Mouse (Mus musculus) MEL (cell line): ENCODE measurements around the gene Trpv4. TPM values are rescaled to one million over a fixed set of nuclear protein-coding genes. Genes with fewer than 3 reads are reported as not detected.

Source experiments
- DNase-seq: peaks from one replicate; pipeline ENCODE4 v3.0.0; 2011; ENCODE audit warnings: low read depth, low spot score
- H3K27ac ChIP-seq: 2 replicates; pipeline ENCODE4 v1.5.1; 2012; ENCODE audit warnings: low read depth, mild to moderate bottlenecking, control low read depth, low read length, moderate library complexity; ENCODE audit not compliant: control insufficient read depth
- H3K27me3 ChIP-seq, 2 experiments: fragments of 150-350 bp in 1 of 2; sonication (generic) in 1 of 2; 2 replicates each; pipeline ENCODE4 v1.6.1; 2012; ENCODE audit warnings: low read length in 2 of 2, mild to moderate bottlenecking in 2 of 2, improper control_type of control experiment in 1 of 2, moderate library complexity in 1 of 2; ENCODE audit not compliant: insufficient read depth in 2 of 2, control insufficient read depth in 1 of 2
- H3K36me3 ChIP-seq, 2 experiments: 2 replicates each; pipeline ENCODE4 v1.6.1; 2012 to 2014; ENCODE audit warnings: low read length in 2 of 2, improper control_type of control experiment in 1 of 2, inconsistent platforms in 1 of 2, mild to moderate bottlenecking in 1 of 2; ENCODE audit not compliant: insufficient read depth in 2 of 2, control insufficient read depth in 1 of 2
- H3K4me1 ChIP-seq, 2 experiments: fragments of 150-350 bp in 1 of 2; sonication (generic) in 1 of 2; 2 replicates each; pipeline ENCODE4 v1.6.1; 2012; ENCODE audit warnings: low read length in 2 of 2, improper control_type of control experiment in 1 of 2, mild to moderate bottlenecking in 1 of 2; ENCODE audit not compliant: insufficient read depth in 2 of 2, control insufficient read depth in 1 of 2
- H3K4me3 ChIP-seq, 2 experiments: fragments of 150-350 bp in 1 of 2; sonication (generic) in 1 of 2; 2 replicates each; pipeline ENCODE4 v1.5.1; 2012; ENCODE audit warnings: low read depth in 2 of 2, low read length in 2 of 2, mild to moderate bottlenecking in 2 of 2, moderate library complexity in 2 of 2, control low read depth in 1 of 2, improper control_type of control experiment in 1 of 2; ENCODE audit not compliant: control insufficient read depth in 1 of 2, insufficient read depth in 1 of 2
- H3K79me2 ChIP-seq: 2 replicates; pipeline ENCODE4 v1.6.1; 2012; ENCODE audit warnings: mild to moderate bottlenecking, low read length, moderate library complexity; ENCODE audit not compliant: control insufficient read depth, poor library complexity, insufficient read depth
- H3K9ac ChIP-seq: 2 replicates; pipeline ENCODE4 v1.6.1; 2012; ENCODE audit warnings: low read depth, mild to moderate bottlenecking, control low read depth, low read length, moderate library complexity; ENCODE audit not compliant: control insufficient read depth, poor library complexity, severe bottlenecking
- H3K9me3 ChIP-seq: fragments of 150-350 bp; sonication (generic); replicated peaks from 2 replicates; pipeline ENCODE4 v1.6.1; 2012; ENCODE audit warnings: mild to moderate bottlenecking, low read length, improper control_type of control experiment, moderate library complexity; ENCODE audit not compliant: insufficient read depth
- BHLHE40 ChIP-seq: IDR thresholded peaks from 2 replicates; pipeline ENCODE4 v1.6.1; 2012; ENCODE audit warnings: low read depth, mild to moderate bottlenecking, inconsistent platforms, low read length, improper control_type of control experiment, borderline replicate concordance
- CHD1 ChIP-seq: IDR thresholded peaks from 2 replicates; pipeline ENCODE4 v1.6.1; 2012; ENCODE audit warnings: low read depth, mild to moderate bottlenecking, inconsistent platforms, low read length, improper control_type of control experiment
- CTCF ChIP-seq, 3 experiments: IDR thresholded peaks in 2 of 3; conservative IDR thresholded peaks in 1 of 3; 2 replicates each; pipeline ENCODE4 v1.5.1; 2011 to 2012; ENCODE audit warnings: low read length in 3 of 3, low read depth in 2 of 3, mild to moderate bottlenecking in 2 of 3, improper control_type of control experiment in 1 of 3, inconsistent platforms in 1 of 3, mixed read lengths in 1 of 3, moderate library complexity in 1 of 3; ENCODE audit not compliant: control insufficient read depth in 1 of 3, insufficient read depth in 1 of 3, poor library complexity in 1 of 3, severe bottlenecking in 1 of 3
- EP300 ChIP-seq, 2 experiments: IDR thresholded peaks; 2 replicates each; pipeline ENCODE4 v1.6.1; 2011; ENCODE audit warnings: improper control_type of control experiment in 2 of 2, low read length in 2 of 2, low read depth in 1 of 2, mild to moderate bottlenecking in 1 of 2
- JUND ChIP-seq: IDR thresholded peaks from 2 replicates; pipeline ENCODE4 v1.6.1; 2011; ENCODE audit warnings: low read depth, mild to moderate bottlenecking, improper control_type of control experiment, low read length
- KAT2A ChIP-seq: conservative IDR thresholded peaks from 2 replicates; pipeline ENCODE4 v1.6.1; 2012; ENCODE audit warnings: low read depth, low read length, improper control_type of control experiment, inconsistent platforms
- MAX ChIP-seq: IDR thresholded peaks from 2 replicates; pipeline ENCODE4 v1.6.1; 2011; ENCODE audit warnings: low read length, improper control_type of control experiment
- MEF2A ChIP-seq: IDR thresholded peaks from 2 replicates; pipeline ENCODE4 v1.6.1; 2014; ENCODE audit warnings: low read depth, mild to moderate bottlenecking, inconsistent platforms, low read length, improper control_type of control experiment; ENCODE audit not compliant: poor library complexity, insufficient replicate concordance, severe bottlenecking; ENCODE audit errors: extremely low read depth
- MYB ChIP-seq: IDR thresholded peaks from 2 replicates; pipeline ENCODE4 v1.6.1; 2011; ENCODE audit warnings: mild to moderate bottlenecking, low read depth, low read length, improper control_type of control experiment
- MYC ChIP-seq: IDR thresholded peaks from 2 replicates; pipeline ENCODE4 v1.6.1; 2011; ENCODE audit warnings: low read depth, mild to moderate bottlenecking, low read length, improper control_type of control experiment, moderate library complexity
- NELFE ChIP-seq: IDR thresholded peaks from 2 replicates; pipeline ENCODE4 v1.6.1; 2011; ENCODE audit warnings: low read depth, low read length, improper control_type of control experiment
- NRF1 ChIP-seq: IDR thresholded peaks from 2 replicates; pipeline ENCODE4 v1.6.1; 2014; ENCODE audit warnings: low read depth, mild to moderate bottlenecking, inconsistent platforms, low read length, improper control_type of control experiment, moderate library complexity; ENCODE audit not compliant: poor library complexity, insufficient read depth, severe bottlenecking
- POLR2A ChIP-seq, 2 experiments: IDR thresholded peaks; 2 replicates each; pipeline ENCODE4 v1.6.1; 2011 to 2012; ENCODE audit warnings: low read length in 2 of 2, mild to moderate bottlenecking in 2 of 2, control low read depth in 1 of 2, improper control_type of control experiment in 1 of 2, low read depth in 1 of 2, moderate library complexity in 1 of 2; ENCODE audit not compliant: control insufficient read depth in 1 of 2, insufficient read depth in 1 of 2, poor library complexity in 1 of 2
- POLR2AphosphoS2 ChIP-seq: IDR thresholded peaks from 2 replicates; pipeline ENCODE4 v1.6.1; 2011; ENCODE audit warnings: low read length, improper control_type of control experiment
- RAD21 ChIP-seq: IDR thresholded peaks from 2 replicates; pipeline ENCODE4 v1.6.1; 2011; ENCODE audit warnings: mild to moderate bottlenecking, low read depth, low read length, improper control_type of control experiment
- SIN3A ChIP-seq: IDR thresholded peaks from 2 replicates; pipeline ENCODE4 v1.6.1; 2012; ENCODE audit warnings: low read length, improper control_type of control experiment, inconsistent platforms
- SMC3 ChIP-seq: IDR thresholded peaks from 2 replicates; pipeline ENCODE4 v1.6.1; 2011; ENCODE audit warnings: low read depth, low read length, improper control_type of control experiment
- TAL1 ChIP-seq: IDR thresholded peaks from 2 replicates; pipeline ENCODE4 v1.6.1; 2012; ENCODE audit warnings: mild to moderate bottlenecking, inconsistent platforms, low read length, moderate library complexity, mixed read lengths
- TCF12 ChIP-seq: IDR thresholded peaks from 2 replicates; pipeline ENCODE4 v1.6.1; 2014; ENCODE audit warnings: low read depth, mild to moderate bottlenecking, inconsistent platforms, low read length, improper control_type of control experiment, moderate library complexity
- UBTF ChIP-seq: IDR thresholded peaks from 2 replicates; pipeline ENCODE4 v1.6.1; 2012; ENCODE audit warnings: low read depth, mild to moderate bottlenecking, inconsistent platforms, low read length, improper control_type of control experiment, moderate library complexity, borderline replicate concordance; ENCODE audit not compliant: insufficient read depth
- USF1 ChIP-seq: IDR thresholded peaks from 2 replicates; pipeline ENCODE4 v1.6.1; 2014; ENCODE audit warnings: low read depth, mild to moderate bottlenecking, inconsistent platforms, low read length, improper control_type of control experiment, moderate library complexity
- ZMIZ1 ChIP-seq: IDR thresholded peaks from 2 replicates; pipeline ENCODE4 v1.6.1; 2012; ENCODE audit warnings: low read depth, mild to moderate bottlenecking, inconsistent platforms, low read length, improper control_type of control experiment, moderate library complexity
- polyA plus RNA-seq, 2 experiments: library from polyadenylated mRNA; stranded (reverse) in 1 of 2; unstranded in 1 of 2; fragments of >175 nt in 1 of 2; fragments of >200 nt in 1 of 2; gene quantifications; 2 replicates each; pipeline versions ENCODE4 v1.2.1 to v1.2.4; 2012; ENCODE audit warnings: low replicate concordance in 2 of 2, low read depth in 1 of 2; ENCODE audit not compliant: insufficient read length in 2 of 2, insufficient read depth in 1 of 2, missing spikeins in 1 of 2
- total RNA-seq: library from RNA; depleted of rRNA; stranded (reverse); fragments of 300-350 nt; gene quantifications from 2 replicates; pipeline ENCODE4 v1.2.3, GENCODE M21; 2012

Trpv4 gene
- total and polyA plus RNA-seq, 3 experiments: 0.29 TPM; not detected in 2

DNA sequence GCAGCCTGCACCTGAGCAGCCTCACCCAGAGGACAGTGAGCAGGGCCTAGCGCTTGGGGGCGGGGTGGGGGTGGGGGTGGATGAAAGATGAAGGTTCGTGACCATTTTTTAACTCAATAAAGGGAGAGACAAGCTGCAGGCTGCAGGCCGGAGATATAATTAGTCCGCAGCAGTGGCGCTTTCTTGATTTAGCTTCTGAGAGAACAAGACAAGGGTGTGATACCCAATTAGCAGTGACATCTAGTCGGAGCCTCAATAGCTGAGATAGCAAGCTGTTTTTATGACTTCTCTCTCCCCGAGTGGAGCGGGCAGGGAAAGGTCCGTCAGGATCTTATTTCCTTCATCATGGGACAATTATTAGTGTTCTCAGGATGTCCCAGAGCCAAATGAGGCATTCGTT, 83.2 kb downstream of the Trpv4 start:
- H3K4me3 ChIP-seq: no peak overlapping the region
- H3K4me1 ChIP-seq: no peaks in the 10 kb centered on the region
- no peak for DNase-seq
- no peaks in the 10 kb centered on the region for H3K27me3 ChIP-seq
- H3K9me3 ChIP-seq: no peaks in the 10 kb centered on the region
- TF ChIP-seq MYB (no peak), RAD21 (no peak), JUND (no peak), NELFE (no peak), TAL1 (no peak)
- TF ChIP-seq, all 39 proteins: peak for 0
- Histone ChIP-seq H3K79me2 (no peaks in the 10 kb centered on the region), H3K36me3 (no peaks in the 10 kb centered on the region), H3K27ac (no peak overlapping the region), H3K9ac (no peak overlapping the region)

DNA sequence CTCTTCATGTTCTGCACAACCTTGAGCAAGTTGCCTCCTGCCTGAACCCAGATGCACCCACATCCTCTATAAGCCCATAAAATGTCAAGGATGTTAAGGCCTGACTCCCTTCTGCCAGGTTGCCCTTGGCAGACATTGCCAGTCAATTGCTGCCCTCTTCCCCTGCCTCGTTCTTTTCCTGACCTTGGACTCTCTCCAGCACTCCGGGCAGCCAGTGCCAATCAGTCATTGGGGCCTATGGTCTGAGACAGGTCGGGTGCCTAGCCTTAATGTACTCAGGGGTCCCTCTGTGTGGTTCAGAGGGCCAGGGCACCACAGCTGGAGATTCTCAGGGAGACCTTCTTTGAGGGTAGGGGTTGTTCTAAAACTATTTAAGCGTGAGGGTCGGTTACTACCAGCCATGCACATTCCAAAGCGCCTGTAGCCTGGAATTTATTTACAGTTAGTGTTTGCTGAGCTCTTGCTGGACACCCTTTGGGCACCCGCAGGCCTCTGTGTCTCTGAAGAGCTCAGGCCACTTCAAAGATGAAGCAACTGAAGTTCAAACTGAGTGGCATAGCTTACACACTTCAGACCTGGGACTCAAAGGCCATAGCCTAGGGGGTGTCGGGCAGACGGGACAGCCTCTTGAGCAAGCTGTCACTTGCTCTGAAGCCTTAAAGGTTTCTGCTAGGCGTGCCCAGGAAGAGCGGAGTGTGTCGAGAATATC, 84.1 kb downstream of the Trpv4 start:
- Histone ChIP-seq H3K27me3 (no peaks in the 10 kb centered on the region), H3K27ac (no peak overlapping the region), H3K79me2 (no peaks in the 10 kb centered on the region), H3K4me3 (no peak overlapping the region), H3K4me1 (no peaks in the 10 kb centered on the region), H3K9ac (no peak overlapping the region), H3K9me3 (no peaks in the 10 kb centered on the region), H3K36me3 (no peaks in the 10 kb centered on the region)
- TF ChIP-seq SMC3: no peak
- no peak for TF ChIP-seq CTCF (IDR thresholded peaks at IDR 0.05 in 2 of 3, conservative IDR thresholded peaks at IDR 0.05 in 1 of 3; ENCODE audit: control insufficient read depth in 1 of 3, insufficient read depth in 1 of 3, low read depth in 2 of 3, low read length in 3 of 3, poor library complexity in 1 of 3, severe bottlenecking in 1 of 3)
- TF ChIP-seq BHLHE40: no peak
- no peak for TF ChIP-seq MEF2A
- TF ChIP-seq ZMIZ1: no peak
- no peak for TF ChIP-seq MYC
- no peak for TF ChIP-seq TAL1
- TF ChIP-seq NRF1: no peak
- no peak for TF ChIP-seq TCF12
- TF ChIP-seq POLR2A (IDR thresholded peaks at IDR 0.05; ENCODE audit: control insufficient read depth in 1 of 2, insufficient read depth in 1 of 2, low read depth in 1 of 2, low read length in 2 of 2, poor library complexity in 1 of 2): no peak
- TF ChIP-seq CHD1: no peak
- no peak for DNase-seq

DNA sequence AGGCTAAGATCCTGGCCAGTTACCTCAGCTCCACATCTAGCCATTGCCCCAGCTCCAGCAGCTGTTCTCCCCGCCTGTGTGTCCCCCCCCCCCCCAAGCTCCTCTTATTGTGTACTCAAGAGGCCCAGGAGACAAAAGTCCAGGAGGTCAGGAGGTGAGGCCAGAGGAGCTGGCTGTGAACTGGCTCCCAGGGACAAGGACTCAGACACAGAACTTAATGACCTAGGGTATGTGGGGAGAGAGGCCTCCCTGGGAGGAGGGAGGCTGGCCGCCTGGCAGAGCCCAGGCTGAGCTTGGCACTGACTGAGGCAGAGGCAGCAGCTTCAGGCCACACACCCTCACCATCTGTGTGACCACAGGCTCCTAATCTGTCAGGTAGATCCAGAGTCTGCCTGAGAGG, 85.2 kb downstream of the Trpv4 start:
- H3K4me1 ChIP-seq: peaks cover 0 to 9% of the 10 kb centered on the region in 2 experiments; a peak in 1 of 4 replicates
- H3K27ac ChIP-seq: no peak overlapping the region
- peaks cover 2 to 3% of the 10 kb centered on the region in 2 experiments; a peak in 3 of 4 replicates for H3K27me3 ChIP-seq
- TF ChIP-seq SIN3A (no peak), UBTF (no peak), NRF1 (no peak), USF1 (no peak), JUND (no peak), TCF12 (no peak), MEF2A (no peak), EP300 (IDR thresholded peaks at IDR 0.05; ENCODE audit: low read depth in 1 of 2, low read length in 2 of 2) (no peak), MAX (no peak), KAT2A (no peak), POLR2AphosphoS2 (no peak)
- DNase-seq: no peak
- no peak overlapping the region for H3K9ac ChIP-seq
- no peaks in the 10 kb centered on the region for H3K79me2 ChIP-seq
- H3K4me3 ChIP-seq: no peak overlapping the region
- H3K9me3 ChIP-seq: no peaks in the 10 kb centered on the region
- no peaks in the 10 kb centered on the region; a peak in 1 of 4 replicates for H3K36me3 ChIP-seq
